Mouse (Mus musculus) macrophage (primary cell): ENCODE measurements around the gene Rps6kb1. TPM values are rescaled to one million over a fixed set of nuclear protein-coding genes. Genes with fewer than 3 reads are reported as not detected.
"Not testable (repeated sequence)": the region's sequence is repeated elsewhere in the genome, so short reads cannot be mapped to it uniquely, and the experiment has no call there.

Experiments
- H3K27ac ChIP-seq: fragments of 350-480 bp; formaldehyde crosslinking; 2 replicates; pipeline ENCODE4 v1.9.0; 2021
- H3K36me3 ChIP-seq: fragments of 350-480 bp; formaldehyde crosslinking; 2 replicates; pipeline ENCODE4 v1.9.0; 2021; ENCODE audit errors: inconsistent target
- H3K4me3 ChIP-seq: fragments of 350-480 bp; formaldehyde crosslinking; 2 replicates; pipeline ENCODE4 v1.9.0; 2021; ENCODE audit errors: inconsistent target
- H3K79me2 ChIP-seq: fragments of 350-480 bp; formaldehyde crosslinking; 2 replicates; pipeline ENCODE4 v1.9.0; 2021; ENCODE audit errors: inconsistent target
- WGBS: methylation state at CpG from one replicate; pipeline ENCODE4 v1.1.7; 2026; ENCODE audit warnings: inconsistent platforms; ENCODE audit not compliant: missing documents; 5-methylcytosine and 5-hydroxymethylcytosine counted together
- polyA plus RNA-seq: library from polyadenylated mRNA; stranded (reverse); fragments of 250-400 nt; gene quantifications from 3 replicates; pipeline ENCODE4 v1.2.4, GENCODE M21; 2018; ENCODE audit warnings: inconsistent platforms

Gene Rps6kb1
- polyA plus RNA-seq, 1 experiment from 2014 or later = 22.7 TPM

GRCm38 (mm10) chr11:86540476-86540845, 4.1 kb downstream of the Rps6kb1 start:
- Histone ChIP-seq H3K36me3 (no peaks in the 10 kb centered on the region), H3K4me3 (no peak overlapping the region), H3K27ac (no peak overlapping the region), H3K79me2 (peaks cover 88% of the 10 kb centered on the region)
- WGBS = 83% methylated on average over 2 of the region's 2 CpGs

- H3K79me2 ChIP-seq = peaks cover 93% of the 10 kb centered on the region
- no peaks in the 10 kb centered on the region for H3K36me3 ChIP-seq
- H3K4me3 ChIP-seq = no peak overlapping the region
- 78% methylated on average over 5 of the region's 6 CpGs for WGBS
- no peak overlapping the region for H3K27ac ChIP-seq
Observed at GRCm38 (mm10) chr11:86539716-86540475, 4.7 kb downstream of the Rps6kb1 start.

DNA sequence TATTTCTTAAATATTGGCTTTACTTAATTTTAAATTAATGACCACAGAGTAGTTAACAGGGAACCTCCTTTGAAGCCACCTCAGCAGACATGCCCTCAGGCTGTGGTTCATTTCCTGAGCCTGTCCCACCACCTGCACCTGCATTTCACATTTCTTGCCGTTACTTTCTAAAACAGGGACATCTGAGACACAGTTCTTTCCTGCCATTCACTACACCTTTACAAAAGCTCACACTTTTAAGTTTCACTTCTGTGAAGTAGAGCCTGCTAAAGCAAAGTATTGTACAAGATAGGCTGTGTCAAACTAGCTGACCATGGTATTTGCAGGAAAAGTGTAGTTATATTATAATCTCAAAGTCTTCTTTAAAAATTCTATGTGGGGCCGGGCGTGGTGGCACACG, 5.8 kb downstream of the Rps6kb1 start:
- Histone ChIP-seq H3K27ac (no peak overlapping the region), H3K36me3 (no peaks in the 10 kb centered on the region), H3K79me2 (peaks cover 99% of the 10 kb centered on the region), H3K4me3 (no peak overlapping the region)
- 29% methylated on average over 1 of the region's 4 CpGs for WGBS

- Histone ChIP-seq H3K4me3 (no peak overlapping the region), H3K79me2 (peaks cover 59% of the 10 kb centered on the region), H3K36me3 (peaks cover 23% of the 10 kb centered on the region), H3K27ac (no peak overlapping the region)
- 80% methylated on average over 5 of the region's 5 CpGs for WGBS
Observed at GRCm38 (mm10) chr11:86534201-86534910, 10.2 kb downstream of the Rps6kb1 start.

GRCm38 (mm10) chr11:86533302-86533701, 11.3 kb downstream of the Rps6kb1 start:
- not testable (repeated sequence) for H3K27ac ChIP-seq, H3K4me3 ChIP-seq
- peaks cover 48% of the 10 kb centered on the region for H3K79me2 ChIP-seq
- WGBS = 96% methylated on average over 6 of the region's 6 CpGs
- H3K36me3 ChIP-seq = peaks cover 23% of the 10 kb centered on the region

DNA sequence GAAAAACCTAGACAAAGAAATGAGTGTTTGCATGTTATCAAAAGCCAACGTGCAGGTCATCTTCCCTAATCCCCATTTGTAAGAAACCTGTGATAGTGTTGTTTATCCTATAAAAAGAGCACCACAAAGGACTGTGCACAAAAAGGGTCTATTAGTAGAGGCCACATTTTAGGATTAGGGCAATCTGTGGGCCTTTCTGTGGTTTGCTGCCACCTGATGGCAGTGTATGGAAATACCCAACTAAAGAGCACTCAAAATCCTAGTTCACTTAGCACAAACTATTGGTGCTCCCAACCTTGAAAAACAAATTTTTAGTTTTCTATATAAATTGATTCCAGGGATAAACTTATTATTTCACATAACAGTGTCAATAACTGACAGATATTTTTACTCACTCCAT, 11.8 kb downstream of the Rps6kb1 start:
- H3K4me3 ChIP-seq = no peak overlapping the region
- peaks cover 43% of the 10 kb centered on the region for H3K79me2 ChIP-seq
- no peak overlapping the region for H3K27ac ChIP-seq
- WGBS = 93% methylated on average over 1 of the region's 1 CpGs
- H3K36me3 ChIP-seq = peaks cover 23% of the 10 kb centered on the region

DNA sequence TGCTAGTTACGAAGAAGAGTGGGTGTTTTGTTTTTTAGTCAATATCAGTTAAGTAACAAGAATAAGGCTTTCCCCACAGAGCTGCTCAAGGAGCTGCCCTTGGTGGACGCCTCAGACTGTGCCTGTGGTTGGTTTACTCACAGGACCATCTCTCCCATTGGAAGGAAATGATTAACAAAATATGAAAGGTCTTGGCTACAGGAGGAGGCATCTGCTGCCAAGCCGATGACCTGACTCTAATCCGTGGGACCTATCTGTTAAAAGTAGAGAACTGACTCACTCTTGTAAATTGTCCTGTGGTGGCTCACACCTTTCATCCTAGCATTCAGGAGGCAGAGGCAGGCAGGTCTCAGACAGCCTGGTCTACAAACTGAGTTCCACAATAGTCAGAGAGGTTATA, 17.1 kb downstream of the Rps6kb1 start:
- Histone ChIP-seq H3K79me2 (peaks cover 4% of the 10 kb centered on the region; the same call in 1 of the 2 replicates), H3K36me3 (peaks cover 52% of the 10 kb centered on the region), H3K4me3 (no peak overlapping the region), H3K27ac (no peak overlapping the region)
- WGBS = 93% methylated on average over 4 of the region's 4 CpGs

DNA sequence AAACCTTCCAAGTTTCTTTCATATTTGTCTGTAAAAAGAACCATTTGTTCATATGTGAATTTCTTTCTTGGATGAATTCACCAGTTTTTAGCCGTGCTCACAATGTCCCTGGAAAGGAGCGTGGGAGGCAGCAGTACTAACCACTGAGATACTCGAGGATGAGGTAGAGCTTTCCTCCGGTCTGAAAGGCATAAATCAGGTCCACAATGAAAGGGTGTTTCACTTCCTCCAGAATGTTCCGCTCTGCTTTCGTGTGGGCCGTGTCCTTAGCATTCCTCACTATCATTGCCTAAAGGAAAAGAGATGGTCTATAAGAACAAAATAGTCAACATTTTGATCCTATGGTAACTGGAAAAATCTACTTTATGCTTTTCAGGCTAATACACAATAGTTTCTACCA, 24.9 kb downstream of the Rps6kb1 start:
- Histone ChIP-seq H3K79me2 (no peaks in the 10 kb centered on the region), H3K27ac (no peak overlapping the region), H3K4me3 (no peak overlapping the region), H3K36me3 (peaks cover 90% of the 10 kb centered on the region)
- WGBS = 82% methylated on average over 7 of the region's 7 CpGs

DNA sequence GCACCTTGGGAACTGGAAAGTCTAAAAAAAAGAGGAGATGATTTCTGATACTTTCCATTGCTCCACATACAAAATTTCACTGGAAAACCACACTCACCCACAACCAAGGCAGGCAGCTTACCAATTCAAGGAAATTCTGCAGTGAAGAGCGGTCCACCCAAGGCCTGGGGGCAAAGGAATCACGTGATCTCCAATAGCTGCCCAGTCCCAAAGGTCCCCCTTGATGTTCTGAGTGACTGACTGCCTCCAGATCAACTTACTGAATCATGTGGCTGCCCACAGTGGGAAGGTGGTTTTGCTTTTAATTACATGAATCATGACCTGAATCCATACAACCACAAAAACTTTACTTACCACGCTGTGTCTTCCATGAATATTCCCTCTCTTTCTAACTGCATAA, 27.4 kb downstream of the Rps6kb1 start:
- H3K27ac ChIP-seq = no peak overlapping the region
- no peaks in the 10 kb centered on the region for H3K79me2 ChIP-seq
- 89% methylated on average over 2 of the region's 3 CpGs for WGBS
- no peak overlapping the region for H3K4me3 ChIP-seq
- peaks cover 92% of the 10 kb centered on the region for H3K36me3 ChIP-seq

DNA sequence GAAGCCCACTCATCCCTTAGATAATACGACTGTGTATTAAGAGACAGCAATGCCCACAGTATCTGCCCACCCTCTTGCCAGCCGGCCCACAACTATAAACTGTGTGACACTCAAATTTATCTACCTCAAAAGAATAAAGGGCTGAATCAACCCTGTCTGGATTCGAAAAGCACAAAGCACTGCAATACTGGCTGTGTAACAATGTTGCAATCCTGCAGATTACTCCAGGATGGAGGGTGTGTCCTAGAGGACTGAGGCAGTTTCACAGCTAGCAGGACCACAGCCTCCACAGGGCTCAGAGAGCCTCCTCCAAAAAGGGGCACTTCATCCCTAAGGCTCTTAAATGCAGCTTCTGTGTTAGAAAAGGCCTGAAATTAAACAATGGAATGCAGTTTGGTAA, 28.0 kb downstream of the Rps6kb1 start:
- Histone ChIP-seq H3K4me3 (no peak overlapping the region), H3K27ac (no peak overlapping the region), H3K79me2 (no peaks in the 10 kb centered on the region), H3K36me3 (peaks cover 92% of the 10 kb centered on the region)
- 92% methylated on average over 3 of the region's 3 CpGs for WGBS

DNA sequence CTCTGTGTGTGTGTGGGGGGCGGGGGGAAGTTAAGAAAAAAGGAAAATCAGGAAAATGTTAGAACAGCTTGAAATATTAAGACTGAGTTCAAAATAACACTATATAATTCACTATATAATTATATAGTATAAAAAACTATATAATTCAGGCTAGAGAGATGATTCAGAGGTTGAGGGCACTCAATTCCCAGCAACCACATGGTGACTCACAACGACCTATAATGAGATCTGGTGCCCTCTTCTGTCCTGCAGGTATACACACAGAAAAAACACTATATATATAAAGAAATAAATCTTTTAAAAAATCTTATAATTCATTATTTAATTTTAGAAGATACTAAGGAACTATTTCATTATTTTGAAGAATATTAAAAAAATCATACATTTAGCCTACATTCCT, 36.6 kb downstream of the Rps6kb1 start:
- 80% methylated on average over 2 of the region's 2 CpGs for WGBS
- H3K36me3 ChIP-seq = peaks cover 85% of the 10 kb centered on the region
- no peak overlapping the region for H3K27ac ChIP-seq
- no peaks in the 10 kb centered on the region for H3K79me2 ChIP-seq
- no peak overlapping the region for H3K4me3 ChIP-seq

DNA sequence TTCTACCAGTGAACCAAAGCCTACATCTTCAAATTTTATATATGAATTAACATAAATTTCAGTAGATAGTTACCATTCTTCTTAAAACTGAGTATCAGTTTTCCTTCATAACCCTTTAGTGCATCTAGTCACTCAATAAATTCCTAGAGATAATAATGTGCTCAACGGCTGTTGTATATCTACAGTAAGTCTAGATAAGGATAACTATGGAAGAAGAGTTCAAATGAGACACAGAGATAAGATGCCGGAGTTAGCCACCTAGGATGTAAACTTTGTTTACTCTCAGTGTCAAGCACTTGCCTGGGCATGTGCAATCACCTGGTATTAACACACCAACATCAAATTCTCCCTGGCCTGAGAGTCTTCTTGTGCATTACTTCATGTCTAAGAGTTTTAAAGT, 37.3 kb downstream of the Rps6kb1 start:
- 96% methylated on average over 2 of the region's 2 CpGs for WGBS
- Histone ChIP-seq H3K36me3 (peaks cover 85% of the 10 kb centered on the region), H3K79me2 (no peaks in the 10 kb centered on the region), H3K27ac (no peak overlapping the region), H3K4me3 (no peak overlapping the region)

- no peak overlapping the region for H3K27ac ChIP-seq
- WGBS = 96% methylated on average over 2 of the region's 2 CpGs
- peaks cover 70% of the 10 kb centered on the region for H3K36me3 ChIP-seq
- no peaks in the 10 kb centered on the region for H3K79me2 ChIP-seq
- no peak overlapping the region for H3K4me3 ChIP-seq
Observed at GRCm38 (mm10) chr11:86503121-86503520, 41.5 kb downstream of the Rps6kb1 start.

- Histone ChIP-seq H3K4me3 (no peak overlapping the region), H3K79me2 (no peaks in the 10 kb centered on the region), H3K27ac (no peak overlapping the region), H3K36me3 (peaks cover 56% of the 10 kb centered on the region)
- WGBS = 80% methylated on average over 1 of the region's 1 CpGs
Observed at GRCm38 (mm10) chr11:86500795-86501194, 43.8 kb downstream of the Rps6kb1 start.

- 89% methylated on average over 3 of the region's 3 CpGs for WGBS
- no peaks in the 10 kb centered on the region for H3K79me2 ChIP-seq
- H3K27ac ChIP-seq = no peak overlapping the region
- no peak overlapping the region for H3K4me3 ChIP-seq
- H3K36me3 ChIP-seq = peaks cover 50% of the 10 kb centered on the region
Observed at GRCm38 (mm10) chr11:86497908-86498307, 46.7 kb downstream of the Rps6kb1 start.
